Mouse (Mus musculus) testis, postnatal 14 days (tissue): ENCODE measurements at regions not wholly inside any gene's neighbourhood (a gene's known extent, or its start where the extent isn't known, plus 50 kb on each side); places are given as distances from the start of the nearest gene placed in this dataset.
"Not testable (repeated sequence)": the region's sequence is repeated elsewhere in the genome, so short reads cannot be mapped to it uniquely, and the experiment has no call there.

Experiments
- DNase-seq: peaks from one replicate; pipeline ENCODE4 v3.0.0; 2021; ENCODE audit warnings: low spot score

DNA sequence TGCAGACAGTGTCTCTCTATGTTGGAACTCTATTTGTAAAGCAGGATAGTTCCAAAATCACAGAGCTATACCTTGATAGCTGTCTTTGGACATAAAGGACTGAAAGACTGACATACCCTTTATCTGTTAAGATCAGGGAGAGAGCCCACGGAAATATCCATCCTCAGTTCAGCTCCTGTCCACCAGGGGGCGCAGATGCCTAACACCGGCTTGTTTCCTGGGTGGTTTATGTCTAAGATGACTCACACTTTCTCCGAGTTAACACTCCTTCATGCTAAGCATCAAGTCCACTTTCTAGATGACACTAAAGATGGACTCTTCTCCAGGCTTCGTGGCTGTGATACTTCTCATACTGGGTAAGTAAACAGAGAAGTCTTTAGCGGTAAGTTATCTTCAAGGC is 636.8 kb upstream of the Olfr1507 start:
- not testable (repeated sequence) for DNase-seq

DNA sequence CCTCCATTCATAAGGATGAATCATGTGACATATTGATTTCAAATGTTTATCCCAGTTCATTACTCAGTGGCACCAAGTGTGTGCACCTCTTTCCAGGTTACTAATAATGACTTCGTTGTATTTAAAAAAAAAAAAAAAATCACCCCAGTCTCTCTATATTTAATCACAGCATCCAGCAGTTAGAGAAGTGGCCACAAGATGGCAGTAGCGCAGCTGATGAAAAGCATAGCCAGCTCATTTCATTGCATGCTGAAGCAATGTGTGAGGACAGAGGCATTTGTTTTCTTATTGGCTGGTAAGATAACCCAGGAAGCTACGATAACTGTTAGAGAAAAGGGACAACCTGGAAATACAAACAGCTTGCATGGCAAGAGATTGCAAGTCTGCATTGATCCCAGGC is 626.2 kb upstream of the Olfr1507 start:
- not testable (repeated sequence) for DNase-seq

DNA sequence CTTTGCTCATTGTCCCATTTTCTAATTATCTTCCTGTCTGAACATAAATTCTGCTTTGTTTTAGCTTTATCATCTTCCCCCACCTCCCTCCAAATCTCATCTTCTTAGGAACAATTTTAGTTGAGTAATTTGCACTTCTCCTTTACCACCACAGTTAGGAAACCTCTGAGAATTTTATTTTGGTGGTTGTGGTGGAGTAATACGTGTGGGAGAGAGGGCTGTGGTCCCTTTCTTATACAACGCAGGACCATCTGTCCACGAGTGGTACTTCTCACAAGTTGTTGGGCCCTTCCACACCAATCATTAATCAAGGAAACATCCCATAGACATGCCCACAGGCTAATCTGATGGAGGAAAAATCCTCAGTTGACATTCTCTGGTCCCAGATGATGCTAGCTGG is 614.2 kb upstream of the Olfr1507 start:
- DNase-seq = not testable (repeated sequence)

DNA sequence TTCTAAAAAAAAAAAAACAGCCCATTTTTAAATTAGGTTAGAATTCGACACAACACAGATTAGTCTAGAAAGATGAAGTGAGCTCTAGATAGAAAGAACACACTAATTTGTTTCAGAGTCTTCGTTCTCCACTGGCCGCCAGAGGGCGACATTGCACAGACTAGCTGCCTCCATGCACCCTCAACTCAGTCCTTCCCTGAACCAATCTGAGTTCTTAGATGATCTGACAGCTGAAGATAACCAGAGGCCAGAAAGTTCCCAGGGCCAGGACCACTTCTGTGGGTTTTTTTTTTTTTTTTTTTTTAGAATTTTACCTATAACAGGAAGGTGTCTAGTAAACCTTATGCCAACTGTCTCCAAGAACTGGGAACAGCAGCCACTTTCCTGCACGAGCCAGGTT is 605.8 kb upstream of the Olfr1507 start:
- not testable (repeated sequence) for DNase-seq

DNA sequence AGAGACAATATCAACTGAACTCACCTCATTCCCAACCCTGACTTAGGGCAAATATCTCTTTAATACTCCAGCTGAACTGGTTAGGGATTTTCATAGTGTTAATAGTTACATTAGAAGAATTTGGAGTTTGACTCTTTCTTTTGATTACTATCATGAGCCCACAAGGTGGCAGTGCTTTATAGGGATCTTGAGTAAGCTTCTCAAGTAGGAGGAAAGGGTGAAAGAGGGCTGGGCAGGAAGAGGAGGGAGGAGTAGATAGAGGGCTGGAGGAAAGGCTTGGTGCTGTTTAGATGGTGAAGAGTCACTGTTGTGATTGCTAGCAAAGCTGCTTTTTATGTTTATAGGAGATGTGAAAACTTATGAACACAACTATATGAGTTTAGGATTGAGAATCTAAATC is 595.4 kb upstream of the Olfr1507 start:
- not testable (repeated sequence) for DNase-seq

DNA sequence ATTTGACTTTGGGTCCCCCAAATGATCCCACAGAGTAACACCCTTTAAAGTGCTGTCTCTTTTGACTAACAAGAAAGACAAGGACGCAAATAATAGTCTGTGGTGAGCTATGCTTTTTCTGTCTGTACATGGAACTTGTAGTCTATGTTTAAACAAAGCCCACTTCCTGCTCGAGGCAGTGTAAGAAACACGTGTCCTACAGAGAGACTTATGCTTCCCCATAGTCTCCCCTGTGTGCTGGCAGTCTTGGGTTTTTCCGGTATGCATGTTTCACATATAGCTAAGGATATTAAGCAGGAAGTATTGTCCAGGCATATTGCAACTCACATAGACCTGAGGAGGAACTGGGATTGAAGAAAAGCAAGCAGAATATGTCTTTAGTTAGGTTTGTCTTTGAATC is 586.3 kb upstream of the Olfr1507 start:
- DNase-seq = not testable (repeated sequence)

DNA sequence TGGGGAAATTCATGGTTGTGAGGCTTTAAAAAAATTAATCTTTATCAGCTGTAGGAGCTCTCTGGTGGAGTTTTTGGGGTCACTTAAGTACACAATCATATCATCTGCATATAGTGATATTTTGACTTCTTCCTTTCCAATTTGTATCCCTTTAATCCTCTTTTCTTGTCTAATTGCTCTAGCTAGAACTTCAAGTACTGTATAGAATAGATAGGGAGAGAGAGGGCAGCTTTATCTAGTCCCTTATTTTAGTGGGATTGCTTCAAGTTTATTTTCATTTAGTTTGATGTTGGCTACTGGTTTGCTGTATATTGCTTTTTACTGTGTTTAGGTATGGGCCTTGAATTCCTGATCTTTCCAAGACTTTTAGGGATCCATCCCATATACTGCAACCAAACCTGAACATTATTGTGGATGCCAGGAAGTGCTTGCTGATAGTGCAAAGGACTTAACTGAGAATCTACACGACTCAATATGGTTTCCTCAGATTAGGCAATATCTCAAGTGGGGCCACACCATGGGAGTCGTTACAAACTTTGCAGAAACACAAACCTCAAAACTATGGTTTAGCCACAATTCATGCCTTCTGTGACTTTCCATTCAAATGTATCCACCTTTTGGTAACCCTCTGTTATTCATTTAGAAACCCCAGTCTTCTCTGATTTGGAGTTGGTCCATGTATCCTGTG is 585.6 kb upstream of the Olfr1507 start:
- DNase-seq = not testable (repeated sequence)

DNA sequence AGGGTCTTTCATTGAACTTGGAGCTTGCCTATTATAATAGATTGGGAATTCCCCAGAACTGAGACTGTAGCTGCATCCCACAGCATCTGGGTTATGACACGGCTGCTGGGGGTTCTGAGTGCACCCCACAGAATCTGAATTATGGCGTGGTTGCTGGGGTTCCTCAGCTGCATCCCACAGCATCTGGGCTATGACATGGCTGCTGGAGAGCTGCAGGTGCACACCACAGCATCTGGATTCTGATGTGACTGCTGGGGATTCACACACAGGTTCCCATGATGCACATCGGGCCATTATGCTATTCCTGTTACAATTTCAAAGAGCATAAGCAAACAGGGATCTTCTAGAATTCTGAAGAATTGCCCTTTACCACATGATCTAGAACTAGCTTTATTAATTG is 585.0 kb upstream of the Olfr1507 start:
- DNase-seq = not testable (repeated sequence)

DNA sequence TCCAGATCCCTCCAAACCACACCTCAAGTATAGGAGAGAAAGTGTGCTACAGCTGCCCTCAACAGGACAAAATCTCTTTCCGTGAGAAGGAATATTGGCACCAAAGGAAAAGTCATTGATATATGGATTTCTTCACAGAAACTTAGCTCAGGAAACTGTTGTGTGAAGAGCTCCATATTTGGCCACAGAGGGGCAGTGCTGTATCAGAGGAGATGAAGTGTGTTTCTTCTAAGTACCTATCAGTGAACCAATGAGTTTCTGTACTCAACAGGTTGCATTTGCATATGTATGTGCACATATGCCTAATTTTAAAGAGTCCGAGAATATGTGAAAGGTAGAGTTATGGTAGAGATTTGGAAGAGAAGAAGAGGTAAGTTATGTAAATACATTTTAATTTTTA is 580.4 kb upstream of the Olfr1507 start:
- DNase-seq = not testable (repeated sequence)

DNA sequence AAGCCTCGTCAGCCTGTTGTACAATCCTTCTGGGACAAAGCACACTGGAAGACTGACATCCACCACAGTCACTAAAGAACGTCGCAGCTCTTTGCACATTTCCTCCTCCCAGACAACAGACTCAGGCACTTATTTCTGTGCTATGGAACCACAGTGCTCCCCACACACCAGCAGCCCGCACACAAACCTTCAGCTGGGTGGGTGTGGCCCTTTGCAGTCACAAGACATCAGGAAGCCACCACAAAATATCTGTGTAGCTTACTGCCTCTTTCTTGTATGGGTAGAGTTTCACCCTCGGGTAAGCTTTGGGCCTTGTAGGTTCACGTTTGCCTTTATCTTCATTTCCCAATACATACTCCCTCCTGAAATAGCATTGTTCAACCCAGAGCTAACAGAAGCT is 577.6 kb upstream of the Olfr1507 start:
- DNase-seq = not testable (repeated sequence)

DNA sequence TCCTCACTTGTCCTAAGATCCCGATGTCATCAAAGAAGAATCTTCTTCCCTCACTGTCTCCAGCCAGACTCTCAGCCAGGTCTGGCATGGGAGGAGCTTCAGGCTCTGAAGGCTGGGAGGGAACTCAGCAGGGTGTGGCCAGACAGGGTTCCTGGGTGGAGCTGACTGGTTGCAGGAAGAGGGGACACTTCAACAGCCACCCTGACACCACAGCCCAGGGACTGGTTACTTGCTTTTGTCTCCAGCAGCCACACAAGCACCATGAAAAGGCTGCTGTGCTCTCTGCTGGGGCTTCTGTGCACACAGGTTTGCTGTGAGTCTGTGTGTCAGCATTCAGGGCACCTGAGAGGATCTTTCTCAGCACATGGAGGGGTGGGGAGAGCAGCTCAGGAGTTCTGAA is 577.0 kb upstream of the Olfr1507 start:
- DNase-seq = not testable (repeated sequence)

DNA sequence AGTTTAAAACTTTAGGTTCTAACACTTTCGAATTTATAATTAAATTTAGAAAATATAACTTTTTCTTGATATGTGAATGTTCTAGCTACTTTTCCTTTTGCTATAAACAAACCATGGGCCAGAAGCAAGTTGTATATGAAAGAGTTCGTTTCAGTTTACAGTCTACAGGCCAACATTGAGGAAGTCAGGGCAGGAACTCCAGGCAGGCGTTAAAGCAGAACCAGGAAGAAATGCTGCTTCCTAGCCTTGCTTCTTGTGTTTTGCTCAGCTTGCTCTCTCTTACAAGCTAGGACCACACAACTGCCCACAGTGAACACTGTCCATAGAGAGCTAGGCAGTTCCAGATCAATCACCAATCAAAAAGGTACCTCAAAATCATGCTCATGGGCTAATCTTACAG is 558.9 kb upstream of the Olfr1507 start:
- not testable (repeated sequence) for DNase-seq

DNA sequence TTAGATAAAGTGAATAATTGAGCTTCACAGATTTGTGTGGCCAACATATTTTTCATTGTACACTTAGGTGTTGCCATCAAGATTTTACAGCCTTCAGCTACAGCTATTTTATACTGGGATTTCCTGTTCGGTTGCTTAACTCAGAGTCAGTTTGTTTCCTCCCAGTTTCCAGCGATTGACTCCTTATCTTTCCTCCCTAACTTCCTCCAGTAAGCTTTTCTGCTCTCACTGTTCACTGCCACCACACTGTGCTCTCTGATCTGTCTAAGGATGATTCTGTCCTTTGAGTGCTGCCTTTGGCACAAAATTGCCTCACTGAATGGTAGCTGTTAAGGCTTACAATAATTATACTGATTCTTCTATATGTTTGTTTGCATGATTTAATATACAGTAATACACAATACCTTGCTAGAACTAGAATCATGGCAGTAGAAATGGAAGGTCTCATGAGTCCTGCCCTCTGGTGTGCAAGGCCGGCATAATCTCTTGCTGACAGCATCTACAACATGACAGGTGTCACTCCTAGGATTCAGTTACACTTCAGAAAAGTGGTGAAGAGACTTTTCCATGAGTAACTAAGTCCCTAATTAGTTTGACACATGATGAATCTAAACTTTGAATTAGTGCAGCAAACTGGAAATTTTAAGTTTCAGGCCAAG is 558.0 kb upstream of the Olfr1507 start:
- not testable (repeated sequence) for DNase-seq

DNA sequence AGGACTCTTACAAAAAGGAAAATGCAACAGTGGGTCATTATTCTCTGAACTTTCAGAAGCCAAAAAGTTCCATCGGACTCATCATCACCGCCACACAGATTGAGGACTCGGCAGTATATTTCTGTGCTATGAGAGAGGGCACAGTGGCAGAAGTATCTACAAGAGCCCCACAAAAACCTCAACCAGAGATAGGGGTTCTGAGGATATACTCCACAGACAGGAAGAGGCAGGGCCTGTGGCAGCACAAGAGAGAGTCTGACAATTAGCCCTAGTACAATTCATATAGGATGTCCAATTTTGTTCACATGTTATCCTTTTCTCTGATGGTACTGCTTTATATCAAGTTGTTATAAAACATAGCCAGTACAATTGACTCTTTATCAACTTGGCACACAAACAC is 552.1 kb upstream of the Olfr1507 start:
- DNase-seq = not testable (repeated sequence)

DNA sequence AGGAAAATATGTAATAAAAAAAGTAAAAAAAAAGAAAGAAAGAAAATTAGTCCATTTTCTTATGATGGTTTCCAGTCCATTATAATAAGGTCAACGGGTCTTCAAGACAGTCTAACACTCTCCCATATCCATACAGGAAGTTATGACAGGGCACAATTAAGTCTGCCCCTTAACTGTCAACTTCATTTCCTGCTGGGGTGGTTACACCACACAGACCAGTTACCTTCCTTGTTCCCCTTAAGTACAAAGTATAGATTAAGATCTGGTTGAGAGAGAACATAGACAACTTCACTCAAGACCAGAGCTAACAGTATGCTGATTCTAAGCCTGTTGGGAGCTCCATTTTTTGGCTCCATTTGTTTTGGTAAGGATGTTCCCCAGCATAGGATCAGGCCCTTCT is 551.4 kb upstream of the Olfr1507 start:
- not testable (repeated sequence) for DNase-seq

DNA sequence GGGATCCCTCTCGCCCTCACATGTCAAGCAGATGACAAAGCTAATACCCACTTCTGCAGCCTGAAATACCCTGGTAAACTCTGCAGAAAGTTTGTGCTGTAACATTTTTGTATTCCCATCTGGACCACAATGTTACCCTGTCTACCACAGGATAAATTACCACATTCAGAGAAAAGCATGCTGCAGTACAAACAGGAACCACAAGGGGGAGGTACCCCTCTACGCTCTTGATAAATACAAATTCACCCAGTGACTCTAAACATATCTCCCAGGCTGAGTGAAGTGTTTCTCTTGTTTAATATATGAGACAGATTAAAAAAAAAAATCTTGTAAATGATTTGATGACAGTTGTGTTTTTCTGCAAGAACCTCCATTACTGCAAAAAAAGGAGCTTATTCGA is 549.8 kb upstream of the Olfr1507 start:
- DNase-seq = not testable (repeated sequence)

DNA sequence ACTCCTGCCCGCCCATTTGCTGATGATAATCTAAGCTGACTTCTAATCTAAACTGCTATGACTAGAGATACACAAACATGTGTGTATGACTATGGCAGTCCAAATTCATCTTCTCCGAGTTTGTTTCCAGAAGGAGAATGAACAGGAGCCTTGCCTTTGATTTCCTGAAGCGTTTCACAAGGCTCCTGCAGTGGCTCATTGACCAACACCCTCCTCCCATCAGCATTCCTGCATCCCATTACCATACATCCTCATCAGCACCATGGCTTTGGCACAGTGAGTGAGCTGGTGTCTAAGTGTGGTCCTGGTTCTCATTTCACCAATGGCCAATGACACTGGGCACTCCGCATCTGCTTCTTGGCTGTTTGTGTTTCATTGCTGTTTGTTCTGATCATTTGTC is 548.6 kb upstream of the Olfr1507 start:
- not testable (repeated sequence) for DNase-seq

DNA sequence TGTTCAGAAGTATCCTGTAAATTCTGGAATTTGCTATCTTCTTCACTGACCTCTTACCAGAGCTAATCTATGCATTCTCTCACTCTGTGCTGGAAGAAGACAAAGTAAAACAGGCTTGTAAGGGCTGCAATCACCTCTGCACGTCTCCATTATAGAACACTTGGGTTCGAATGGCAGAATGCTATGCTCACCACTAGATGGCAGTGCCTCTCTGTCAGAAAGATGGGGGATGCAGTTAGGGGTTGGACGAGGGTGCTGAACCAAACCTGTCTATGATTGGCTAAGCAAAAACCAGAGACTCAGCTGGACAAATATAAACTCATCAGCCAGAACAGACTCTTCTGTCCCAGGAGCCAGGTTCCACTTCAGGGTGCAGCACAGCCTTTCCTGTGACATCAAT is 546.5 kb upstream of the Olfr1507 start:
- not testable (repeated sequence) for DNase-seq

DNA sequence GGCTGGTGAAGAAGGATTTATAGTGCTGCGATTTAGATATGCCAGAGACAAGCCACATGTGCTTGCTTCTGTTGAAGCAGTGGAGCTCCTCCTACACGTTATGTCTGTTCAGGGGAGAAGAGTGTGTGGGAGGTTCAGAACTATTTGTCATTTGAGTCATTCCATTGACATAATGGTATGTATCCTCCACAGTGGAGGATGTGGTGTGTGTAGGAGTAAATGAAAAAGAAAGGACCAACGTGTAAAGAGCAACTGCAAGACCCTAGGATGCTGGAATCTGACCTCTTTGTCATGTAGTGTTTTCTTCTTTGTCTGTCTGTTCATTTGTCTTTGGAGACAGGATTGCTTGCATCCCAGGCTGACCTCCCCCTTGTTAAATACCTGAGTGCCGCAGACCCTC is 543.9 kb upstream of the Olfr1507 start:
- not testable (repeated sequence) for DNase-seq

DNA sequence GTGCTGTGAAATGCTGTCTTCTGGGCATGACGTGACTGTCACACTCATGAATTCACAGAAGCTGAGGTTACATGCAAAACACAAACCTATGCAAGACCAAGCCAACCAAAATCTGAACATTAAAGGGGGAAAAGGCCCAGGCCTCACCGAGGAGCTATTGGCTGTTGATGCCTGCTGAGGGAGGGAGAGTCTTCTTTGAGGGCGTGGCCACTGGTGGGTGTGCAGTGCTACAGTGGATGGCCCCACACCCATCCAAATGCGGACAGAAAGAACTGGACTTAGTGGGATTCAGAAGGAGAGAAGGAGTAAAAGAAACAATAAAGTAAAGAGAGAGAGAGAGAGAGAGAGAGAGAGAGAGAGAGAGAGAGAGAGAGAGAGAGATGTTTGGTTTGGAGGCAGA is 539.4 kb upstream of the Olfr1507 start:
- not testable (repeated sequence) for DNase-seq

DNA sequence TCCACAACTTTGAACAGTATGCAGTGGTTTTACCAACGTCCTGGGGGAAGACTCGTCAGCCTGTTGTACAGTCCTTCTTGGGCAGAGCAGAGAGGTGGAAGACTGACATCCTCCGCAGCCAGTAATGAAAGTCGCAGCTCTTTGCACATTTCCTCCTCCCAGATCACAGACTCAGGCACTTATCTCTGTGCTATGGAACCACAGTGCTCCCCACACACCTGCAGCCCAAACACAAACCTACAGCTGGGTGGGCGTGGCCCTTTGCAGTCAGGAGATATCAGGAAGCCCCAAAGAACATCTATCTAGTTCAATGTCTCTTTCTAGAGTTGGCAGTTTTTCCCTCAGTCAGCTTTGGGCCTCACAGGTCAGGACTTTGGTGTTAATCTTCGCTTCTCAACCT is 537.7 kb upstream of the Olfr1507 start:
- DNase-seq = not testable (repeated sequence)

DNA sequence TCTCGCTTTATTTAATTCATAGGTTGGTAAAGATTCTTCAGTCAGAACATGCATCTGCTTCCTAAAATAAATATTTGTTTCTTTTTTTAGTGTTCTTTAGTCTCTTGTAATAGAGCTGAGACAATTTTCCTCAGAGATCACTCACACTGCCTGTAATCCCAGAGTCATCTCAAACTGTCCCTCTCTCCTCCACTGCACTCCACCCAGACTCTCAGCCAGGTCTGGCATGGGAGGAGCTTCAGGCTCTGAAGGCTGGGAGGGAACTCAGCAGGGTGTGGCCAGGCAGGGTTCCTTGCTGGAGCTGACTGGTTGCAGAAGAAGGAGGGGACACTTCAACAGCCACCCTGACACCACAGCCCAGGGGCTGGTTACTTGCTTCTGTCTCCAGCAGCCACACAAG is 536.9 kb upstream of the Olfr1507 start:
- not testable (repeated sequence) for DNase-seq

DNA sequence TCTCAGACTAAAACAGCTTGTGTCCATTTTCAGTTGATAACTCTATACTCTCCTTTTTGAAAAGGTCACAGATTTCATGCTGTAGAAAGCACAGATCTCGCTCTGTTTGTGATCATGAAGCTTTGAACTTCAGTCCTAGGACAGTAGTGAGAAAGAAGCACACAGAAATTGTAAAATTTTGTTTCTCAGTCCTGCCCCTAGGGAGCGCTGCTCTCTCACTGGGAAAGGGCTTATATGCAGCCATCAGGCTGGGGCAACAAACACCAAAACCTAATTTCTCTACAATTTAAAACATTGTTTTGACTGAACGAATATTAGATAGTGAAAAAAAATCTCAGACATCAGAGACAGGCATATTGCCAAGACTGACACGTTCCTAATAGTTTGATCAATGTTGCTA is 534.7 kb upstream of the Olfr1507 start:
- DNase-seq = not testable (repeated sequence)

DNA sequence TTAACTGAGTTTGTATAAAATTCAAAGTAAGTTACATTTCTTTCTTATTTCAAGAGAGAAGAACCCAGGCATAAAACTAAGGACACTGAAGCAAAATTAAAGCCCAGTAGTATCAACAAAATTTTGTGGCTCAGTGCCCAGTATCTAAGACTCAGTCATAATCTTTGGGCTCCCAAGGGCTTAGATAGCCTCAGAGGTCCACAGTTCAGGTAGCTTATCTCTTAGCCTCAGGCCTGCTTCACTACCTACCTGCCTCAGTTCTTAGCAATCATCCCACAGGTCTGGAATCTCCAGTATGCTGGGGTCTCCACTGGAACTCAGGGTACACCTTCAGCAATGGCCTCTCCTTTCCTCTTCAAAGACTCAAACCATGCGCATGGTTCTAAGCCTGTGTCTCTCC is 531.4 kb upstream of the Olfr1507 start:
- not testable (repeated sequence) for DNase-seq
